Mouse (Mus musculus) ovary, postnatal 14 days (tissue): ENCODE data around the gene Trmt1.

Source experiments
- DNase-seq: peaks from one replicate; pipeline ENCODE4 v3.0.0; 2022; ENCODE audit warnings: low spot score

Trmt1 gene

GRCm38 (mm10) chr8:84693332-84693731 is 7.2 kb downstream of the Trmt1 start:
- no peak for DNase-seq

- no peak for DNase-seq
Observed at GRCm38 (mm10) chr8:84695140-84695539, 9.0 kb downstream of the Trmt1 start.

- DNase-seq: no peak
Observed at GRCm38 (mm10) chr8:84697166-84698130, 11.3 kb downstream of the Trmt1 start.

- no peak for DNase-seq
Observed at GRCm38 (mm10) chr8:84698288-84698687, 12.2 kb downstream of the Trmt1 start.

GRCm38 (mm10) chr8:84698929-84699401 is 12.9 kb downstream of the Trmt1 start:
- no peak for DNase-seq

- DNase-seq: no peak
Observed at GRCm38 (mm10) chr8:84699861-84700322, 13.8 kb downstream of the Trmt1 start.

- DNase-seq: no peak
Observed at GRCm38 (mm10) chr8:84700526-84700925, 14.4 kb downstream of the Trmt1 start.

- DNase-seq: no peak
Observed at GRCm38 (mm10) chr8:84700941-84701911, 15.1 kb downstream of the Trmt1 start, which contains the start of gene Lyl1. TSS of gene Lyl1 (plus strand) at chr8:84701457.

- DNase-seq: no peak
Observed at GRCm38 (mm10) chr8:84702561-84702960, 16.5 kb downstream of the Trmt1 start.

GRCm38 (mm10) chr8:84702963-84703465 is 16.9 kb downstream of the Trmt1 start:
- no peak for DNase-seq

GRCm38 (mm10) chr8:84703466-84704249 is 17.6 kb downstream of the Trmt1 start:
- no peak for DNase-seq

- DNase-seq: no peak
Observed at GRCm38 (mm10) chr8:84704356-84704755, 18.2 kb downstream of the Trmt1 start.

- no peak for DNase-seq
Observed at GRCm38 (mm10) chr8:84704867-84705831, 19.0 kb downstream of the Trmt1 start.

GRCm38 (mm10) chr8:84705960-84706359 is 19.9 kb downstream of the Trmt1 start:
- no peak for DNase-seq

- no peak for DNase-seq
Observed at GRCm38 (mm10) chr8:84706610-84707266, 20.6 kb downstream of the Trmt1 start.

GRCm38 (mm10) chr8:84707267-84707883 is 21.3 kb downstream of the Trmt1 start:
- DNase-seq: no peak

- DNase-seq: no peak
Observed at GRCm38 (mm10) chr8:84708071-84708541, 22.0 kb downstream of the Trmt1 start.

GRCm38 (mm10) chr8:84708774-84709475 is 22.8 kb downstream of the Trmt1 start:
- peak; percentile 85 for DNase-seq
